Mouse (Mus musculus) ES-E14 (cell line): ENCODE results near the gene Hlcs. TPM values are rescaled to one million over a fixed set of nuclear protein-coding genes. Genes with fewer than 3 reads are reported as not detected.

ENCODE experiments used
- DNase-seq: peaks from one replicate; pipeline ENCODE4 v3.0.0-alpha.2; 2013; ENCODE audit warnings: low read depth, low spot score
- H3K27ac ChIP-seq: 2 replicates; pipeline ENCODE4 v1.5.1; 2012; ENCODE audit warnings: low read depth, mild to moderate bottlenecking, low read length, moderate library complexity, mixed read lengths; ENCODE audit not compliant: poor library complexity, insufficient read depth, severe bottlenecking
- H3K36me3 ChIP-seq: 2 replicates; pipeline ENCODE4 v1.6.1; 2012; ENCODE audit warnings: mild to moderate bottlenecking, low read length, moderate library complexity, mixed read lengths; ENCODE audit not compliant: control insufficient read depth, poor library complexity, insufficient read depth, severe bottlenecking
- H3K4me1 ChIP-seq, 2 experiments: fragments of 150-350 bp in 1 of 2; sonication (generic) in 1 of 2; 2 replicates each; pipeline ENCODE4 v1.6.1; 2012; ENCODE audit warnings: low read length in 2 of 2, mild to moderate bottlenecking in 1 of 2, mixed read lengths in 1 of 2; ENCODE audit not compliant: control insufficient read depth in 2 of 2, insufficient read depth in 2 of 2, poor library complexity in 1 of 2
- H3K4me3 ChIP-seq, 2 experiments: fragments of 150-350 bp in 1 of 2; sonication (generic) in 1 of 2; 2 replicates each; pipeline ENCODE4 v1.5.1; 2012; ENCODE audit warnings: low read length in 2 of 2, low read depth in 1 of 2, mild to moderate bottlenecking in 1 of 2, mixed read lengths in 1 of 2; ENCODE audit not compliant: insufficient read depth in 1 of 2, poor library complexity in 1 of 2, severe bottlenecking in 1 of 2
- H3K9ac ChIP-seq: 2 replicates; pipeline ENCODE4 v1.6.1; 2012; ENCODE audit warnings: low read depth, mild to moderate bottlenecking, low read length, mixed read lengths; ENCODE audit not compliant: poor library complexity, insufficient read depth, severe bottlenecking
- H3K9me3 ChIP-seq: fragments of 150-350 bp; sonication (generic); 2 replicates; pipeline ENCODE4 v1.6.1; 2012; ENCODE audit warnings: low read depth, mild to moderate bottlenecking, low read length; ENCODE audit not compliant: control insufficient read depth, insufficient read depth
- CHD2 ChIP-seq: IDR thresholded peaks from 2 replicates; pipeline ENCODE4 v1.6.1; 2014; ENCODE audit warnings: mild to moderate bottlenecking, low read depth, low read length, inconsistent platforms
- HCFC1 ChIP-seq: IDR thresholded peaks from 2 replicates; pipeline ENCODE4 v1.6.1; 2012; ENCODE audit warnings: low read length, inconsistent platforms, borderline replicate concordance; ENCODE audit not compliant: insufficient read depth
- MAFK ChIP-seq: IDR thresholded peaks from 2 replicates; pipeline ENCODE4 v1.6.1; 2014; ENCODE audit warnings: mild to moderate bottlenecking, low read depth, low read length, inconsistent platforms; ENCODE audit not compliant: insufficient read depth
- ZC3H11A ChIP-seq: IDR thresholded peaks from 2 replicates; pipeline ENCODE4 v1.6.1; 2012; ENCODE audit warnings: low read depth, mild to moderate bottlenecking, inconsistent platforms, low read length, borderline replicate concordance
- ZNF384 ChIP-seq: IDR thresholded peaks from 2 replicates; pipeline ENCODE4 v1.6.1; 2012; ENCODE audit warnings: low read depth, low read length, inconsistent platforms
- in situ Hi-C, 2 experiments: fragments of 600-800 bp; cut with MboI; formaldehyde crosslinking; loops; one replicate each; pipeline ENCODE4 v1.15.1; 2025; ENCODE audit warnings: low sequenced_read_pairs in 2 of 2, inconsistent platforms in 1 of 2; ENCODE audit not compliant: unreplicated experiment in 2 of 2
- total RNA-seq: library from RNA; depleted of rRNA; stranded (reverse); fragments of 300-350 nt; gene quantifications from 2 replicates; pipeline ENCODE4 v1.2.3, GENCODE M21; 2012

The Hlcs gene
- total RNA-seq, 1 experiment: 5.2 TPM

GRCm38 (mm10) chr16:94175366-94175986 is 137.9 kb downstream of the Hlcs start:
- TF ChIP-seq CHD2: no peak
- no peak for TF ChIP-seq HCFC1
- no peak for TF ChIP-seq ZNF384
- no peak for TF ChIP-seq MAFK
- no peak for TF ChIP-seq ZC3H11A
- H3K9me3 ChIP-seq: no peaks in the 10 kb centered on the region
- no peak overlapping the region for H3K9ac ChIP-seq
- no peaks in the 10 kb centered on the region for H3K36me3 ChIP-seq
- H3K4me3 ChIP-seq: no peak overlapping the region
- no peak overlapping the region for H3K27ac ChIP-seq
- peaks cover 3 to 12% of the 10 kb centered on the region in 2 experiments; a peak in 2 of 4 replicates for H3K4me1 ChIP-seq
- DNase-seq: no peak
- in situ Hi-C loops: no loop called here

DNA sequence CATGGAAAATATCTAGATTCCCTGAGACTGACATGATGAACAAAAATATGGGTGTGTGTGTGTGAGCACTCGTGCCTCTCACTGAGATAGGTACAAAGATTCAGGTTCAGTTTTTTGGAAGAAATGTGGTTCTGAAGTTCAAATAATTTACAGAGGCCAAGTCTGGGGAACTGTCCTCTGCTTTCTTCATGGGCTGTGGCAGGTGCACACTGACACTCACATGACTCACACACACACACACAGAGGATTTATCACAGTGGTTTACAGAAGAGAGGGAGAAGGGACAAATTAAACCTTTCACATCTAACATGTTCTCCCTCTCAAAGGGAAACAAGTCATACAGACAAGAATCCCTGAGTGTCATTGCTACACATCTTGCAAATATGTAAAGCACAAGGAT is 140.0 kb downstream of the Hlcs start:
- no peak for DNase-seq
- in situ Hi-C loops: no loop called here
- Histone ChIP-seq H3K9ac (no peak overlapping the region), H3K4me3 (no peak overlapping the region), H3K9me3 (no peaks in the 10 kb centered on the region), H3K27ac (no peak overlapping the region), H3K4me1 (peaks cover 5 to 22% of the 10 kb centered on the region in 2 experiments), H3K36me3 (no peaks in the 10 kb centered on the region)
- TF ChIP-seq MAFK: no peak
- TF ChIP-seq CHD2: no peak
- no peak for TF ChIP-seq HCFC1

DNA sequence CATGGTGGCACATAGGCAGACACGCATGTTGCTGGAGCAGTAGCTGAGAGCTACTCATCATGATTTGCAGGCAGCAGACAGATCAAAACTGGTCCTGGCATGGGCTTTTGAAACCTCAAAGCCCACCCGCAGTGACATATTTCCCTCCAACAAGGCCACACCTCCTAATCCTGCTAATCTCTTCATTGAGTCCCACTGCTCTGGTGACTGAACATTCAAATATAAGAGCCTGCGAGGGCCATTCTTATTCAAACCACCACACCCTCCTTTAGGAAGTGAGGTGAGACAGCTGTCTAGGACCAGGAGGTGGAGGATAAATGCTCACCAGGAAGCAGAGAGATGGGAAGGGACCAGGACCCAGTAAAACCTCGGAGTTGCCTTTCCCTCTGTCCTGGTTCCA is 143.2 kb downstream of the Hlcs start:
- Histone ChIP-seq H3K4me3 (no peak overlapping the region), H3K36me3 (no peaks in the 10 kb centered on the region), H3K4me1 (peaks cover 5 to 19% of the 10 kb centered on the region in 2 experiments), H3K27ac (peak overlapping the region; percentile 38; the same call in 1 of the 2 replicates), H3K9ac (no peak overlapping the region), H3K9me3 (no peaks in the 10 kb centered on the region)
- TF ChIP-seq HCFC1 (no peak), ZNF384 (no peak), ZC3H11A (no peak), MAFK (no peak), CHD2 (no peak)
- in situ Hi-C loops: no loop called here
- peak; percentile 59 for DNase-seq

DNA sequence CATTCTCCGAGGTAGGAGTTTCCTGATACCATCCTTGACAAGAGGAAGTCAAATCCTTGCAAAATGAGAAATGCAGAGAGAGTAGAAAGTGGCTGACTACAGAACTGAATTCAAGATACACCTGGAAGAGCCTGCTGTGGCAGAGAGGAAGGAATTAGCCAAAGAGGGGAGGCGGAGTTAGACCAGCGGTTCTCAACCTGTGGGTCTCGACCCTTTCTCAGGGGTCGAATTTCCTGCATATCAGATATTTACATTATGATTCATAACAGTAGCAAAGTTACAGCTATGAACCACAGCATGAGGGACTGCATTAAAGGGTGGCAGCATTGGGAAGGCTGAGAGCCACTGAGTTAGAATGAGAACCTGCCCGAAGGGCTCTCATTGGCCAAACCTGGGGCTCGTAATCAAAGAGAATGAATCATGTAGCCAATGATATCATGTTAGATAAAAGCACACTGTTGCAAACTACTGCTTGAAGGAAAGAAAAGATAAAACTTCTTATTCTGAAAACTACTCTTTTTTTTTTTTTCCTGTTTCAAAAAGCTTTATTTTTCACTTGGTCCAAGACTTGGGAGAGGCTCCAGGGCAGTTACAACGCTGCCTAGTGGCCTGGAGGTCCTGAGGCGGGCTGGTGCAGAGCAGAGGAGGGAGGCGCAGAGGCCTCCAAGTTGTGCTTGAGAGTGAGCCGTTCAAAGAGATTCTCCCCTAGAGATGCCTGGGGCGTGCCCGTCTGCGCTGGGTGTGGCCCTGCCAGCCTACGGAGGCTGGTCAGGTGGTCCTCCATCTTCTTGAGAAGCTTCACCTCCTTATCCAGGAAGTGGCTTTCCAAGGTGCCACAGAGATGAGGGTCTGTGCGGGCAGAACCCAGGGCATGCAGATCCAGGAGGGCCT is 144.5 kb downstream of the Hlcs start:
- peak overlapping the region in 1 of 2 experiments; percentile 40; a peak in 2 of 4 replicates for H3K4me3 ChIP-seq
- DNase-seq: no peak
- H3K27ac ChIP-seq: no peak overlapping the region
- H3K9me3 ChIP-seq: no peaks in the 10 kb centered on the region
- H3K36me3 ChIP-seq: no peaks in the 10 kb centered on the region
- H3K9ac ChIP-seq: no peak overlapping the region
- peaks cover 5 to 30% of the 10 kb centered on the region in 2 experiments for H3K4me1 ChIP-seq
- in situ Hi-C loops: no loop called here
- TF ChIP-seq ZNF384 (peak; percentile 73; the same call in 1 of the 2 replicates), HCFC1 (no peak), ZC3H11A (no peak), MAFK (no peak), CHD2 (peak; percentile 92)
